Mouse (Mus musculus) hematopoietic stem cell, adult 5-6 weeks (primary cell): ENCODE data around the gene Ace3. TPM values are rescaled to one million over a fixed set of nuclear protein-coding genes. Genes with fewer than 3 reads are reported as not detected.
A peak's percentile ranks its signal among the peaks of the same experiment; 100 is the strongest.

Experiments
- ATAC-seq, 2 experiments: fragments of 125-278 bp in 1 of 2; replicated peaks in 1 of 2; 2 replicates each; pipeline ENCODE4 v1.8.0; 2016 to 2017; ENCODE audit warnings: inconsistent platforms in 2 of 2, mild to moderate bottlenecking in 2 of 2, moderate number of reproducible peaks in 2 of 2, low read depth in 1 of 2, moderate TSS enrichment in 1 of 2; ENCODE audit not compliant: low FRiP score in 2 of 2, poor library complexity in 2 of 2, severe bottlenecking in 2 of 2, insufficient read depth in 1 of 2, low TSS enrichment in 1 of 2
- total RNA-seq: library from RNA; stranded (forward); fragments of 172-1452, 232-1000 nt; gene quantifications from 2 replicates; pipeline ENCODE4 v1.2.3, GENCODE M21; 2017

Gene Ace3
- total RNA-seq, 1 experiment from 2014 or later, result not detected

- ATAC-seq, result no peak
Observed at GRCm38 (mm10) chr11:105969516-105969915, 25.0 kb upstream of the Ace3 start.

GRCm38 (mm10) chr11:105974593-105974992 lies 19.9 kb upstream of the Ace3 start:
- no peak for ATAC-seq

GRCm38 (mm10) chr11:105975050-105975449 lies 19.4 kb upstream of the Ace3 start:
- no peak for ATAC-seq

GRCm38 (mm10) chr11:105975636-105976035 lies 18.8 kb upstream of the Ace3 start:
- no peak for ATAC-seq

GRCm38 (mm10) chr11:105978232-105978631 lies 16.2 kb upstream of the Ace3 start:
- no peak for ATAC-seq

GRCm38 (mm10) chr11:105978634-105979033 lies 15.8 kb upstream of the Ace3 start:
- no peak for ATAC-seq

- no peak for ATAC-seq
Observed at GRCm38 (mm10) chr11:105984452-105984851, 10.0 kb upstream of the Ace3 start.

- ATAC-seq, result no peak
Observed at GRCm38 (mm10) chr11:105987446-105987845, 7.0 kb upstream of the Ace3 start.

GRCm38 (mm10) chr11:105989446-105989845 lies 5.0 kb upstream of the Ace3 start:
- ATAC-seq, result no peak

- ATAC-seq, result no peak
Observed at GRCm38 (mm10) chr11:105990231-105990630, 4.2 kb upstream of the Ace3 start.

GRCm38 (mm10) chr11:106000062-106000461 lies 5.6 kb downstream of the Ace3 start:
- no peak for ATAC-seq

GRCm38 (mm10) chr11:106001718-106002117 lies 7.2 kb downstream of the Ace3 start:
- peak in 1 of 2 experiments; percentile 57; a peak in 2 of 4 replicates for ATAC-seq

GRCm38 (mm10) chr11:106004576-106004975 lies 10.1 kb downstream of the Ace3 start:
- ATAC-seq, result no peak

- ATAC-seq, result no peak
Observed at GRCm38 (mm10) chr11:106005970-106006369, 11.5 kb downstream of the Ace3 start.

- peak; percentile 59 to 77 for ATAC-seq
Observed at GRCm38 (mm10) chr11:106007821-106008220, 13.3 kb downstream of the Ace3 start, which contains the start of gene Kcnh6. TSS of gene Kcnh6 (plus strand) at chr11:106008124.

- no peak for ATAC-seq
Observed at GRCm38 (mm10) chr11:106012711-106013110, 18.2 kb downstream of the Ace3 start.

GRCm38 (mm10) chr11:106013556-106014225 lies 19.2 kb downstream of the Ace3 start:
- ATAC-seq, result no peak

GRCm38 (mm10) chr11:106016440-106016839 lies 22.0 kb downstream of the Ace3 start:
- ATAC-seq, result no peak

GRCm38 (mm10) chr11:106020051-106020763 lies 25.7 kb downstream of the Ace3 start:
- peak; percentile 18 to 32; a peak in 1 of 4 replicates for ATAC-seq
